Mouse (Mus musculus) liver, embryonic 16.5 days (tissue): Measurements from ENCODE around the gene Pik3c2b. TPM values are rescaled to one million over a fixed set of nuclear protein-coding genes. Genes with fewer than 3 reads are reported as not detected.
A peak's percentile ranks its signal among the peaks of the same experiment; 100 is the strongest.

ENCODE experiments used
- ATAC-seq: fragments of 200-750 bp; cut with Nextera tagmentation; 2 replicates; pipeline ENCODE4 v1.8.0; 2017; ENCODE audit warnings: low read depth, mild to moderate bottlenecking, moderate number of reproducible peaks, moderate library complexity
- H3K27ac ChIP-seq: fragments of 300-500 bp; sonication (generic); 2 replicates; pipeline ENCODE4 v1.5.1; 2014; ENCODE audit warnings: mild to moderate bottlenecking, low read length
- H3K27me3 ChIP-seq: fragments of 300-500 bp; sonication (generic); 2 replicates; pipeline ENCODE4 v1.6.1; 2014; ENCODE audit warnings: low read depth, low read length, mixed read lengths; ENCODE audit not compliant: control insufficient read depth, insufficient read depth
- H3K36me3 ChIP-seq: fragments of 300-500 bp; sonication (generic); 2 replicates; pipeline ENCODE4 v1.6.1; 2014; ENCODE audit warnings: mild to moderate bottlenecking; ENCODE audit not compliant: control insufficient read depth, insufficient read depth
- H3K4me1 ChIP-seq: fragments of 300-500 bp; sonication (generic); 2 replicates; pipeline ENCODE4 v1.6.1; 2014; ENCODE audit warnings: low read depth, low read length, mixed read lengths; ENCODE audit not compliant: control insufficient read depth
- H3K4me2 ChIP-seq: fragments of 300-500 bp; sonication (generic); 2 replicates; pipeline ENCODE4 v1.6.1; 2014; ENCODE audit warnings: low read depth, low read length, mixed read lengths
- H3K4me3 ChIP-seq: fragments of 300-500 bp; sonication (generic); 2 replicates; pipeline ENCODE4 v1.5.1; 2014; ENCODE audit warnings: low read depth, mild to moderate bottlenecking, low read length
- H3K9ac ChIP-seq: fragments of 300-500 bp; sonication (generic); 2 replicates; pipeline ENCODE4 v1.6.1; 2014; ENCODE audit warnings: low read depth, low read length
- H3K9me3 ChIP-seq: fragments of 300-500 bp; sonication (generic); replicated peaks from 2 replicates; pipeline ENCODE4 v1.6.1; 2016; ENCODE audit warnings: low read length; ENCODE audit not compliant: control insufficient read depth
- whole genome bisulfite sequencing: fragments of 180-500 bp; shearing (Covaris S2); extraction: QIAGEN DNeasy Blood & Tissue Kit; methylation state at CpG from one replicate; pipeline ENCODE4 v1.1.7; 2014; ENCODE audit not compliant: insufficient replicate concordance; 5-methylcytosine and 5-hydroxymethylcytosine counted together
- polyA plus RNA-seq: library from polyadenylated mRNA; unstranded; fragments of >200 nt; fragmentation: Nextera tagmentation; extraction: Ambion mirVana; gene quantifications from 2 replicates; pipeline ENCODE4 v1.2.1, GENCODE M21; 2015

Pik3c2b gene
- polyA plus RNA-seq, 1 experiment from 2014 or later: 1.2 TPM

- WGBS: 54% methylated on average over 5 of the region's 5 CpGs
These were observed 37.6 kb downstream of the Pik3c2b start for GRCm38 (mm10) chr1:133083003-133083546.

GRCm38 (mm10) chr1:133083942-133084625, 38.6 kb downstream of the Pik3c2b start:
- H3K36me3 ChIP-seq: no peaks in the 10 kb centered on the region
- no peak overlapping the region; the same call in 1 of the 2 replicates for H3K9ac ChIP-seq
- peaks cover 21% of the 10 kb centered on the region for H3K4me1 ChIP-seq
- H3K4me2 ChIP-seq: peak overlapping the region; percentile 33
- no peaks in the 10 kb centered on the region for H3K27me3 ChIP-seq
- ATAC-seq: peak; percentile 67
- no peak overlapping the region for H3K4me3 ChIP-seq
- H3K9me3 ChIP-seq: no peaks in the 10 kb centered on the region
- 20% methylated on average over 11 of the region's 11 CpGs for WGBS
- H3K27ac ChIP-seq: no peak overlapping the region

More at GRCm38 (mm10) chr1:133083003-133083546, 37.6 kb downstream of the Pik3c2b start:
- H3K4me1 ChIP-seq: peaks cover 21% of the 10 kb centered on the region
- H3K9me3 ChIP-seq: no peaks in the 10 kb centered on the region
- H3K36me3 ChIP-seq: no peaks in the 10 kb centered on the region
- no peak overlapping the region for H3K4me3 ChIP-seq
- H3K9ac ChIP-seq: no peak overlapping the region
- H3K27ac ChIP-seq: no peak overlapping the region
- ATAC-seq: peak; percentile 40; the same call in 1 of the 2 replicates
- no peaks in the 10 kb centered on the region for H3K27me3 ChIP-seq
- H3K4me2 ChIP-seq: no peak overlapping the region

- Histone ChIP-seq H3K9me3 (no peaks in the 10 kb centered on the region), H3K4me3 (no peak overlapping the region), H3K27me3 (no peaks in the 10 kb centered on the region), H3K36me3 (no peaks in the 10 kb centered on the region), H3K4me1 (peaks cover 21% of the 10 kb centered on the region), H3K4me2 (peak overlapping the region; percentile 33), H3K27ac (no peak overlapping the region), H3K9ac (no peak overlapping the region)
- WGBS: 61% methylated on average over 14 of the region's 14 CpGs
- no peak for ATAC-seq
These were observed 39.4 kb downstream of the Pik3c2b start for GRCm38 (mm10) chr1:133084708-133085416.

- Histone ChIP-seq H3K27me3 (no peaks in the 10 kb centered on the region), H3K4me3 (no peak overlapping the region), H3K4me2 (no peak overlapping the region), H3K9me3 (no peaks in the 10 kb centered on the region), H3K27ac (no peak overlapping the region), H3K4me1 (peaks cover 21% of the 10 kb centered on the region), H3K9ac (no peak overlapping the region), H3K36me3 (no peaks in the 10 kb centered on the region)
- no peak for ATAC-seq
- 88% methylated on average over 8 of the region's 8 CpGs for WGBS
These were observed 39.9 kb downstream of the Pik3c2b start for GRCm38 (mm10) chr1:133085417-133085742.

GRCm38 (mm10) chr1:133086804-133087203, 41.3 kb downstream of the Pik3c2b start:
- Histone ChIP-seq H3K9ac (no peak overlapping the region), H3K4me1 (peaks cover 21% of the 10 kb centered on the region), H3K4me2 (no peak overlapping the region), H3K4me3 (no peak overlapping the region), H3K27me3 (no peaks in the 10 kb centered on the region), H3K9me3 (no peaks in the 10 kb centered on the region), H3K36me3 (no peaks in the 10 kb centered on the region), H3K27ac (no peak overlapping the region)
- no peak for ATAC-seq
- 76% methylated on average over 10 of the region's 10 CpGs for WGBS

GRCm38 (mm10) chr1:133087206-133087905, 41.9 kb downstream of the Pik3c2b start:
- Histone ChIP-seq H3K9me3 (no peaks in the 10 kb centered on the region), H3K27me3 (no peaks in the 10 kb centered on the region), H3K36me3 (no peaks in the 10 kb centered on the region), H3K4me1 (peaks cover 21% of the 10 kb centered on the region), H3K9ac (no peak overlapping the region), H3K4me3 (no peak overlapping the region), H3K27ac (no peak overlapping the region), H3K4me2 (no peak overlapping the region)
- WGBS: 42% methylated on average over 7 of the region's 7 CpGs
- 0 out of 2 replicates have a peak, but pooled peaks have one; percentile 25 for ATAC-seq

GRCm38 (mm10) chr1:133088196-133088595, 42.7 kb downstream of the Pik3c2b start:
- Histone ChIP-seq H3K4me3 (no peak overlapping the region), H3K36me3 (no peaks in the 10 kb centered on the region), H3K4me2 (no peak overlapping the region), H3K27me3 (no peaks in the 10 kb centered on the region), H3K9ac (no peak overlapping the region), H3K4me1 (peaks cover 19% of the 10 kb centered on the region), H3K27ac (no peak overlapping the region), H3K9me3 (no peaks in the 10 kb centered on the region)
- no peak for ATAC-seq
- WGBS: 67% methylated on average over 10 of the region's 10 CpGs

- Histone ChIP-seq H3K27me3 (no peaks in the 10 kb centered on the region), H3K4me3 (no peak overlapping the region), H3K4me2 (no peak overlapping the region), H3K36me3 (no peaks in the 10 kb centered on the region), H3K9ac (no peak overlapping the region), H3K9me3 (no peaks in the 10 kb centered on the region), H3K4me1 (peaks cover 8% of the 10 kb centered on the region), H3K27ac (no peak overlapping the region)
- no peak for ATAC-seq
- 70% methylated on average over 4 of the region's 4 CpGs for WGBS
These were observed 43.9 kb downstream of the Pik3c2b start for GRCm38 (mm10) chr1:133089415-133089814.
